Mouse (Mus musculus) ES-Bruce4 (cell line): ENCODE results near the gene Cux2.

ENCODE experiments used
- CTCF ChIP-seq: IDR thresholded peaks from one replicate; pipeline ENCODE4 v1.8.1; 2011; ENCODE audit warnings: low read depth, low read length
- EP300 ChIP-seq: IDR thresholded peaks from 2 replicates; pipeline ENCODE4 v1.6.1; 2011; ENCODE audit warnings: low read depth, low read length; ENCODE audit not compliant: insufficient read depth
- POLR2A ChIP-seq: IDR thresholded peaks from one replicate; pipeline ENCODE4 v1.8.1; 2011; ENCODE audit warnings: low read length; ENCODE audit not compliant: insufficient read depth

GRCm38 (mm10) chr5:121916813-121917212 lies 133.1 kb downstream of the Cux2 start:
- no peak for TF ChIP-seq POLR2A
- no peak for TF ChIP-seq CTCF
- no peak for TF ChIP-seq EP300
